Mouse (Mus musculus) mouse embryonic stem cell (cell line): Measurements from ENCODE around the gene Rint1.
"Not testable (repeated sequence)": the region's sequence is repeated elsewhere in the genome, so short reads cannot be mapped to it uniquely, and the experiment has no call there.

Source experiments
- in situ Hi-C, 2 experiments: fragments of 300-500 bp; cut with MboI; formaldehyde crosslinking; loops; 1 replicate in 1 of 2; 3 replicates in 1 of 2; pipeline ENCODE4 v1.14.3; 2019 to 2020; ENCODE audit warnings: low sequenced_read_pairs in 2 of 2, low pct_unique_long_range_greater_than_20kb in 1 of 2, mixed read lengths in 1 of 2; ENCODE audit not compliant: unreplicated experiment in 1 of 2

Rint1 gene

GRCm38 (mm10) chr5:23816681-23817080, 29.2 kb downstream of the Rint1 start:
- in situ Hi-C loops: no loop called here

- in situ Hi-C loops: no loop called here
Measured at GRCm38 (mm10) chr5:23822306-23822705, 34.8 kb downstream of the Rint1 start.

GRCm38 (mm10) chr5:23824171-23824733, 36.7 kb downstream of the Rint1 start:
- in situ Hi-C loops: no loop called here

GRCm38 (mm10) chr5:23826321-23827004, 39.0 kb downstream of the Rint1 start:
- in situ Hi-C loops: no loop called here

GRCm38 (mm10) chr5:23830897-23831752, 43.6 kb downstream of the Rint1 start:
- in situ Hi-C loops: no loop called here

GRCm38 (mm10) chr5:23835691-23836090, 48.2 kb downstream of the Rint1 start:
- in situ Hi-C loops: not testable (repeated sequence)

- in situ Hi-C loops: no loop called here
Measured at GRCm38 (mm10) chr5:23838158-23838557, 50.6 kb downstream of the Rint1 start.

- in situ Hi-C loops: no loop called here
Measured at GRCm38 (mm10) chr5:23843674-23844530, 56.4 kb downstream of the Rint1 start, which contains the start of gene Tomm7. Gene Tomm7 (minus strand): TSS chr5:23844161.

GRCm38 (mm10) chr5:23844531-23844841, 57.0 kb downstream of the Rint1 start:
- in situ Hi-C loops: no loop called here

GRCm38 (mm10) chr5:23845141-23845540, 57.6 kb downstream of the Rint1 start:
- in situ Hi-C loops: no loop called here

GRCm38 (mm10) chr5:23850345-23851159, 63.0 kb downstream of the Rint1 start:
- in situ Hi-C loops: loop anchor here (5.0 kb wide), 1 partner anchor 138 kb away; no protein-coding TSS in a partner anchor

- in situ Hi-C loops: loop anchor here (5.0 kb wide), 1 partner anchor 139 kb away; no protein-coding TSS in a partner anchor
Measured at GRCm38 (mm10) chr5:23851160-23851555, 63.6 kb downstream of the Rint1 start.

GRCm38 (mm10) chr5:23852916-23853315, 65.4 kb downstream of the Rint1 start:
- in situ Hi-C loops: loop anchor here (5.0 kb wide), 1 partner anchor 141 kb away; no protein-coding TSS in a partner anchor

GRCm38 (mm10) chr5:23855484-23855883, 68.0 kb downstream of the Rint1 start:
- in situ Hi-C loops: no loop called here

- in situ Hi-C loops: no loop called here
Measured at GRCm38 (mm10) chr5:23856164-23856563, 68.7 kb downstream of the Rint1 start.

GRCm38 (mm10) chr5:23857189-23857588, 69.7 kb downstream of the Rint1 start:
- in situ Hi-C loops: no loop called here

GRCm38 (mm10) chr5:23858001-23858400, 70.5 kb downstream of the Rint1 start:
- in situ Hi-C loops: no loop called here

GRCm38 (mm10) chr5:23858643-23859042, 71.1 kb downstream of the Rint1 start:
- in situ Hi-C loops: no loop called here
